ENCODE assay signal across 8 mouse cellular contexts in genomic region chr2:65993371-65993770, GRCm38 (mm10).
A peak's percentile ranks its signal among the peaks of the same experiment; 100 is the strongest.
DNase-seq lines count a peak whose midpoint lies in the region; ATAC-seq and TF ChIP-seq lines count a peak whose summit lies in the region.

No protein-coding gene starts in this region.

- H3K36me3 ChIP-seq in limb, embryonic 11.5 days (ENCODE audit: control insufficient read depth, insufficient read depth, low read length): no peaks in the 10 kb centered on the region

- H3K4me1 ChIP-seq in cerebellum, adult 2 months (ENCODE audit: control insufficient read depth, insufficient read depth, low read length): no peaks in the 10 kb centered on the region
- peaks cover 22% of the 10 kb centered on the region for H3K4me1 ChIP-seq in limb, embryonic 11.5 days (ENCODE audit: control insufficient read depth, insufficient read depth, low read length)

- no peak overlapping the region for H3K9ac ChIP-seq in limb, embryonic 11.5 days (ENCODE audit: low read length)

- 24% methylated on average over 14 of the region's 14 CpGs for WGBS in cerebellum, adult 2 months
- WGBS in limb, embryonic 11.5 days: 7% methylated on average over 14 of the region's 14 CpGs

- TF ChIP-seq POLR2A in cerebellum, adult 2 months (IDR thresholded peaks at IDR 0.05; ENCODE audit: borderline replicate concordance, insufficient read depth, low read length): no peak

- TF ChIP-seq CTCF in cerebellum, adult 2 months (IDR thresholded peaks at IDR 0.05; ENCODE audit: borderline replicate concordance, insufficient read depth, low read depth, low read length): no peak

- H3K4me3 ChIP-seq in cerebellum, adult 2 months (replicated peaks; ENCODE audit: insufficient read depth, low read depth, low read length): no peak overlapping the region
- no peak overlapping the region for H3K4me3 ChIP-seq in limb, embryonic 11.5 days (ENCODE audit: low read depth, low read length)

- H3K27ac ChIP-seq in cerebellum, adult 2 months (ENCODE audit: insufficient read depth, low read length): no peak overlapping the region
- peak overlapping the region; percentile 65; the same call in 1 of the 2 replicates for H3K27ac ChIP-seq in limb, embryonic 11.5 days (replicated peaks; ENCODE audit: low read depth, low read length)

- no peak overlapping the region for H3K4me2 ChIP-seq in limb, embryonic 11.5 days (ENCODE audit: low read depth, severe bottlenecking)

- peak; percentile 85 for ATAC-seq in limb, embryonic 11.5 days (ENCODE audit: insufficient number of reproducible peaks, low FRiP score, low TSS enrichment, low read depth)
- no peak for ATAC-seq in CD4-positive, CD25-positive, alpha-beta regulatory T cell, adult 4 months

- peak; percentile 12 to 18 for DNase-seq in cerebellum, adult 2 months
- no peak for DNase-seq in cerebellum, adult 9-10 months
- DNase-seq in 3T3-L1 (ENCODE audit: low read depth, low spot score): peak; percentile 16
- DNase-seq in forelimb bud, embryonic 11.5 days (ENCODE audit: low read depth, low spot score): peak; percentile 89
- peak; percentile 76 for DNase-seq in limb, embryonic 11.5 days (ENCODE audit: low spot score)
- no peak for DNase-seq in thymus, postnatal 36 days
- DNase-seq in adrenal gland, postnatal 25 days: no peak

- H3K27me3 ChIP-seq in cerebellum, adult 2 months (ENCODE audit: control insufficient read depth, insufficient read depth, low read length): no peaks in the 10 kb centered on the region
- no peaks in the 10 kb centered on the region for H3K27me3 ChIP-seq in limb, embryonic 11.5 days (ENCODE audit: control insufficient read depth, insufficient read depth, low read length)

- H3K9me3 ChIP-seq in limb, embryonic 11.5 days (ENCODE audit: control insufficient read depth, low read length): no peaks in the 10 kb centered on the region

Comparison
In these comparisons a context has a peak if more than half of its experiments do, and no peak if none do; other contexts are left out.
1. DNase-seq: peak in cerebellum, adult 2 months (2 of 2), 3T3-L1 (single experiment), forelimb bud, embryonic 11.5 days (single experiment) and limb, embryonic 11.5 days (single experiment); none in cerebellum, adult 9-10 months (single experiment), thymus, postnatal 36 days (0 of 2) and adrenal gland, postnatal 25 days (single experiment).